Mouse (Mus musculus) embryonic facial prominence, embryonic 13.5 days (tissue): ENCODE data around the gene Gm13290. TPM values are rescaled to one million over a fixed set of nuclear protein-coding genes. Genes with fewer than 3 reads are reported as not detected.
"Not testable (repeated sequence)": the region's sequence is repeated elsewhere in the genome, so short reads cannot be mapped to it uniquely, and the experiment has no call there.

ENCODE experiments used
- ATAC-seq: fragments of 200-750 bp; cut with Nextera tagmentation; 2 replicates; pipeline ENCODE4 v1.8.0; 2017; ENCODE audit warnings: low read depth; ENCODE audit not compliant: insufficient number of reproducible peaks, insufficient read depth, low FRiP score, low TSS enrichment
- H3K27ac ChIP-seq: fragments of 300-500 bp; sonication (generic); 2 replicates; pipeline ENCODE4 v1.5.1; 2015; ENCODE audit warnings: moderate library complexity, mild to moderate bottlenecking, inconsistent platforms
- H3K27me3 ChIP-seq: fragments of 300-500 bp; sonication (generic); 2 replicates; pipeline ENCODE4 v1.6.1; 2015; ENCODE audit warnings: mild to moderate bottlenecking, inconsistent platforms
- H3K36me3 ChIP-seq: fragments of 300-500 bp; sonication (generic); 2 replicates; pipeline ENCODE4 v1.6.1; 2015; ENCODE audit warnings: mild to moderate bottlenecking, inconsistent platforms
- H3K4me1 ChIP-seq: fragments of 300-500 bp; sonication (generic); 2 replicates; pipeline ENCODE4 v1.6.1; 2015; ENCODE audit warnings: inconsistent platforms
- H3K4me2 ChIP-seq: fragments of 300-500 bp; sonication (generic); 2 replicates; pipeline ENCODE4 v1.6.1; 2015; ENCODE audit warnings: moderate library complexity, mild to moderate bottlenecking, inconsistent platforms
- H3K4me3 ChIP-seq: fragments of 300-500 bp; sonication (generic); 2 replicates; pipeline ENCODE4 v1.5.1; 2015; ENCODE audit warnings: mild to moderate bottlenecking, inconsistent platforms
- H3K9ac ChIP-seq: fragments of 300-500 bp; sonication (generic); 2 replicates; pipeline ENCODE4 v1.6.1; 2015; ENCODE audit warnings: mild to moderate bottlenecking, inconsistent platforms
- H3K9me3 ChIP-seq: fragments of 300-500 bp; sonication (generic); 2 replicates; pipeline ENCODE4 v1.6.1; 2016; ENCODE audit warnings: inconsistent platforms
- WGBS: fragments of 180-500 bp; shearing (Covaris S2); methylation state at CpG from one replicate; pipeline ENCODE4 v1.1.7; 2015; ENCODE audit warnings: mixed read lengths; 5-methylcytosine and 5-hydroxymethylcytosine counted together
- polyA plus RNA-seq: library from polyadenylated mRNA; unstranded; fragments of >200 nt; fragmentation: Nextera tagmentation; extraction: Ambion mirVana; gene quantifications from 2 replicates; pipeline ENCODE4 v1.2.1, GENCODE M21; 2015

Gm13290 gene
- polyA plus RNA-seq, 1 experiment from 2014 or later: 0.46 TPM

DNA sequence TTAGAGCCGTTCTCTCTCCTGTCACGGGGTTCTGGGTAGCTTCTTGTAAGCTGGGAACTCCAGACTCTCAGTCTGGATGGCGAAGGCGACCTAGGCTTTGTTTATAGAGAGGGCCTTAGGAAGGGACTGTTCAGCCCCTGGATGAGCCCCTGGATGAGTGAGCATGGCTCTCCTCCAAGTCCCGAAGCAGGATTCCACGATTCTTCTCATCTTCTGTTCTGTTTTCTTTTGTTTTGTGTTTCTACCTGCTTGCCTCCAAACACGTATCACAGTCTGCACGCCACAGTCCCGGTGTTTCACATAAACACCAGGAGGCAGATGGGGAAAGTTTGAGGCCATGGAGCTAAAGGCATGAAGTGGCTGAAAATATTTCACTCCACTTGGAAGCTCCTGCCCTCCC lies 14.9 kb upstream of the Gm13290 start:
- not testable (repeated sequence) for H3K4me3 ChIP-seq, H3K4me2 ChIP-seq, ATAC-seq, H3K9me3 ChIP-seq, H3K36me3 ChIP-seq, H3K4me1 ChIP-seq, H3K27me3 ChIP-seq, H3K9ac ChIP-seq, H3K27ac ChIP-seq
- WGBS: 82% methylated on average over 9 of the region's 9 CpGs

DNA sequence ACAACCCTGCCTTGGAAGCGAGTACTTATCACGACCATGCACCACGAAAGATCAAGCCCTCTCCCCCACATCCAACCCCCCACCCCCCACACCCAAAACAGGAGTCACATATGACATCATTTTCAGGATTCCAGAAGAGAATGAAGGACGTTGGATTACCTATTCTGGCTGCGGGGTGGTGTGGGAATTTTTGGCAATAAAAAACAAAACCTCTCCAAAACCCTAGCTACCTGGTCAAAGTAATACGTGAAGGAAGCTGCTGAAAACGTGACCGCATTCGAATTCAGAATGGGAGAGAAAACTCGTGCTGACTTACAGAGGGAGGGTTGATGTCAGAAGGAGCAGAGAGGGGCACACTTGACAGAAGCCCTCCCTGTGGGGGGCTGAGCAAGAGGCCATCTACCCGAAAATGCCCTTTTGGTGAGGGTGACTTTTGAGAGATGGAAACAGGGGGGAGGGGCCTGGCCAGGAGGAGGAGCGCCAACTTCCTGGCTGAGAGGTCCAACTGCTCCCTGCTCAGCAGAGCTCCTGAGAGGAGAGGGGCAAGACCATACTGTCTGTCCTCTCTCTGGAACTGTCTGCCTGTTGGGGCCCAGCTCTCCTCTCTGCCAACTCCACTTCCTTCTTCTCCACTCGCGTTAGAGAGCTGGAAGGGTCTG lies 13.9 kb upstream of the Gm13290 start, which contains the start of gene Gm13283:
Gene Gm13283 (plus strand): TSS at position 510 of the 659 bp plus-strand sequence.
- H3K9me3 ChIP-seq, ATAC-seq, H3K36me3 ChIP-seq, H3K27me3 ChIP-seq, H3K4me1 ChIP-seq: not testable (repeated sequence)
- Histone ChIP-seq H3K4me2 (peak within 1 kb of the TSS; percentile 60), H3K9ac (peak within 1 kb of the TSS; percentile 61; the same call in 1 of the 2 replicates), H3K27ac (peak within 1 kb of the TSS; percentile 68), H3K4me3 (peak within 1 kb of the TSS; percentile 45)
- 20% methylated on average over 9 of the region's 14 CpGs for WGBS

DNA sequence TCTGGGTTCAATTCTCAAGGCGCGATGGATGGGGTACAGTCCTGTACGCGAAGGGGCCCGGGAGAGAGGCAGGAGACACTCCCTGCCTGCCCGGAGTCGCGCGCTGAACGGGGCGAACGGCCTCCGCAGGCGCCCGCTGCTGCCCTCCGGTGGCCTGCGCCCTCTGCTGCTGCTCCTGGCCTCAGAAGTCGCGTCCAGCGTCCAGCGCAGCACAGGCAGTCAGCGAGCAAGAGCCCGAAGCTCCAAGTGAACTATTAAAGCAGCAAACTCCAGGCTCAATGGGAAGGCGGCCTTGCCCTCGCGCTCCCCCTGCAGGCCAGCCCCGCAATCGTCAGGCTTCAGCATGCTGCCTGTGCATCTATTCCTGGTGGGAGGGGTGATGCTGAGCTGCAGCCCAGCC lies 13.2 kb upstream of the Gm13290 start:
- peak overlapping the region; percentile 68 for H3K27ac ChIP-seq
- H3K4me1 ChIP-seq, H3K9me3 ChIP-seq, H3K36me3 ChIP-seq, ATAC-seq, H3K27me3 ChIP-seq: not testable (repeated sequence)
- peak overlapping the region; percentile 60 for H3K4me2 ChIP-seq
- under 1% methylated on average over 26 of the region's 28 CpGs for WGBS
- H3K4me3 ChIP-seq: peak overlapping the region; percentile 45
- peak overlapping the region; percentile 61; the same call in 1 of the 2 replicates for H3K9ac ChIP-seq

DNA sequence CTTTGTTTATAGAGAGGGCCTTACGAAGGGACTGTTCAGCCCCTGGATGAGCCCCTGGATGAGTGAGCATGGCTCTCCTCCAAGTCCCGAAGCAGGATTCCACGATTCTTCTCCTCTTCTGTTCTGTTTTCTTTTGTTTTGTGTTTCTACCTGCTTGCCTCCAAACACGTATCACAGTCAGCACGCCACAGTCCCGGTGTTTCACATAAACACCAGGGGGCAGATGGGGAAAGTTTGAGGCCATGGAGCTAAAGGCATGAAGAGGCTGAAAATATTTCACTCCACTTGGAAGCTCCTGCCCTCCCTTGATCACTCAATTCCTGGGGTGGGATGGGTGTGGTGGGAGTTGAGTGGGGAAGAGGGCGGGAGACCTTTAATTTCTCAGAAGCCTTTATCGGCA lies 11.9 kb upstream of the Gm13290 start:
- not testable (repeated sequence) for H3K27ac ChIP-seq, H3K9me3 ChIP-seq, H3K4me1 ChIP-seq, H3K4me3 ChIP-seq, H3K9ac ChIP-seq, H3K36me3 ChIP-seq, H3K4me2 ChIP-seq, ATAC-seq, H3K27me3 ChIP-seq
- 76% methylated on average over 6 of the region's 8 CpGs for WGBS

DNA sequence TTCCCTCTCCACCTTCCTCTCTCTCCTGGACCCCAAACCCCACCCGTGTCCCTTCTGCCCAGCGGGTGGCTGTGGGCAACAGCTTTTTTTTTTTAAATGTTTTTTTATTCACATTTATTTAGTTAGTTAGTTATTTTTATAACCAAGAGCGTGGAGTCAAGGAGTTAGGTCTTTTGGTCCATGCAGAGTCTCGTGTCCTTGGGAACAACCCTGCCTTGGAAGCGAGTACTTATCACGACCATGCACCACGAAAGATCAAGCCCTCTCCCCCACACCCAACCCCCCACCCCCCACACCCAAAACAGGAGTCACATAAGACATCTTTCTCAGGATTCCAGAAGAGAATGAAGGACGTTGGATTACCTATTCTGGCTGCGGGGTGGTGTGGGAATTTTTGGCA lies 11.3 kb upstream of the Gm13290 start:
- not testable (repeated sequence) for H3K9ac ChIP-seq, H3K27ac ChIP-seq, H3K36me3 ChIP-seq, H3K4me3 ChIP-seq, H3K27me3 ChIP-seq, ATAC-seq, H3K9me3 ChIP-seq, H3K4me1 ChIP-seq
- 48% methylated on average over 9 of the region's 9 CpGs for WGBS
- H3K4me2 ChIP-seq: peak overlapping the region; percentile 51; the same call in 1 of the 2 replicates

DNA sequence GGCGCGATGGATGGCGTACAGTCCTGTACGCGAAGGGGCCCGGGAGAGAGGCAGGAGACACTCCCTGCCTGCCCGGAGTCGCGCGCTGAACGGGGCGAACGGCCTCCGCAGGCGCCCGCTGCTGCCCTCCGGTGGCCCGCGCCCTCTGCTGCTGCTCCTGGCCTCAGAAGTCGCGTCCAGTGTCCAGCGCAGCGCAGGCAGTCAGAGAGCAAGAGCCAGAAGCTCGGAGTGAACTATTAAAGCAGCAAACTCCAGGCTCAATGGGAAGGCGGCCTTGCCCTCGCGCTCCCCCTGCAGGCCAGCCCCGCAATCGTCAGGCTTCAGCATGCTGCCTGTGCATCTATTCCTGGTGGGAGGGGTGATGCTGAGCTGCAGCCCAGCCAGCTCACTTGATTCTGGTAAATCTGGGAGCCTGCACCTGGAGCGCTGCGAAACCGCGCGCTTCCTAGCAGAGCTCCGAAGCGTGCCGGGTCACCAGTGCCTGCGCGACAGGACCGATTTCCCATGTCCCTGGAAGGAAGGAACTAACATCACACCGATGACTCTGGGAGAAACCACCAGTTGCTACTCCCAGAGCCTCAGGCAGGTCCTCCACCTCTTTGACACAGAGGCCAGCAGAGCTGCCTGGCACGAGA lies 10.1 kb upstream of the Gm13290 start:
- Histone ChIP-seq H3K4me3 (peak overlapping the region; percentile 45), H3K9ac (peak overlapping the region; percentile 67), H3K27ac (peak overlapping the region; percentile 64; the same call in 1 of the 2 replicates), H3K4me2 (peak overlapping the region; percentile 57)
- not testable (repeated sequence) for ATAC-seq, H3K4me1 ChIP-seq, H3K9me3 ChIP-seq, H3K27me3 ChIP-seq, H3K36me3 ChIP-seq
- WGBS: 5% methylated on average over 29 of the region's 42 CpGs

DNA sequence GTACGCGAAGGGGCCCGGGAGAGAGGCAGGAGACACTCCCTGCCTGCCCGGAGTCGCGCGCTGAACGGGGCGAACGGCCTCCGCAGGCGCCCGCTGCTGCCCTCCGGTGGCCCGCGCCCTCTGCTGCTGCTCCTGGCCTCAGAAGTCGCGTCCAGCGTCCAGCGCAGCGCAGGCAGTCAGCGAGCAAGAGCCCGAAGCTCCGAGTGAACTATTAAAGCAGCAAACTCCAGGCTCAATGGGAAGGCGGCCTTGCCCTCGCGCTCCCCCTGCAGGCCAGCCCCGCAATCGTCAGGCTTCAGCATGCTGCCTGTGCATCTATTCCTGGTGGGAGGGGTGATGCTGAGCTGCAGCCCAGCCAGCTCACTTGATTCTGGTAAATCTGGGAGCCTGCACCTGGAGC lies 3.0 kb downstream of the Gm13290 start, which contains the start of gene Gm13289:
Gene Gm13289 (plus strand): TSS at position 301 of the 400 bp plus-strand sequence.
- WGBS: no CpG with 5 or more reads among the region's 29 CpGs
- not testable (repeated sequence) for H3K9ac ChIP-seq, ATAC-seq, H3K4me3 ChIP-seq, H3K27ac ChIP-seq, H3K27me3 ChIP-seq, H3K4me1 ChIP-seq, H3K36me3 ChIP-seq, H3K9me3 ChIP-seq, H3K4me2 ChIP-seq

DNA sequence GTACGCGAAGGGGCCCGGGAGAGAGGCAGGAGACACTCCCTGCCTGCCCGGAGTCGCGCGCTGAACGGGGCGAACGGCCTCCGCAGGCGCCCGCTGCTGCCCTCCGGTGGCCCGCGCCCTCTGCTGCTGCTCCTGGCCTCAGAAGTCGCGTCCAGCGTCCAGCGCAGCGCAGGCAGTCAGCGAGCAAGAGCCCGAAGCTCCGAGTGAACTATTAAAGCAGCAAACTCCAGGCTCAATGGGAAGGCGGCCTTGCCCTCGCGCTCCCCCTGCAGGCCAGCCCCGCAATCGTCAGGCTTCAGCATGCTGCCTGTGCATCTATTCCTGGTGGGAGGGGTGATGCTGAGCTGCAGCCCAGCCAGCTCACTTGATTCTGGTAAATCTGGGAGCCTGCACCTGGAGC lies 5.9 kb downstream of the Gm13290 start, which contains the start of gene Gm13272:
Gene Gm13272 (plus strand): TSS at position 301 of the 400 bp plus-strand sequence.
- H3K9me3 ChIP-seq, H3K4me1 ChIP-seq, H3K9ac ChIP-seq, H3K27me3 ChIP-seq, H3K4me2 ChIP-seq, ATAC-seq, H3K4me3 ChIP-seq, H3K36me3 ChIP-seq, H3K27ac ChIP-seq: not testable (repeated sequence)
- WGBS: no CpG with 5 or more reads among the region's 29 CpGs

DNA sequence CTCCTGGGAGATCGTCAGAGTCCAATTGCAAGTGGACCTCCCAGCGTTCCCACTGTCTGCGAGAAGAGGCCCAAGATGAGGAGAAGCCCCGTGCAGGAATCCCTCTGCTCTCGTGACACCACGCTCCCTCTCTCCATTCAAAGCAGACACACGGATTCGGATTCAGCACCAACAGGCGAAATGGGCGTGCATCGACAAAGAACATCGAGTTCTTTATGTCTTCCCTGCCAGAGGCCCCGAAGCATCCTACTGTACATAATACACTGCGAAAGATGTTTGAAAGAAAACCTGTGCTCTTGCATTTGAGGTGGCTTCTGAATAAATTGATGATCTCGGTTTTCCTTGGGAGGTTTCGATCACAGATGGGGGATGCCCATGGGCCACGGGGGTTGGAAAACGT lies 6.7 kb downstream of the Gm13290 start:
- not testable (repeated sequence) for H3K4me2 ChIP-seq, ATAC-seq
- WGBS: 41% methylated on average over 16 of the region's 18 CpGs

DNA sequence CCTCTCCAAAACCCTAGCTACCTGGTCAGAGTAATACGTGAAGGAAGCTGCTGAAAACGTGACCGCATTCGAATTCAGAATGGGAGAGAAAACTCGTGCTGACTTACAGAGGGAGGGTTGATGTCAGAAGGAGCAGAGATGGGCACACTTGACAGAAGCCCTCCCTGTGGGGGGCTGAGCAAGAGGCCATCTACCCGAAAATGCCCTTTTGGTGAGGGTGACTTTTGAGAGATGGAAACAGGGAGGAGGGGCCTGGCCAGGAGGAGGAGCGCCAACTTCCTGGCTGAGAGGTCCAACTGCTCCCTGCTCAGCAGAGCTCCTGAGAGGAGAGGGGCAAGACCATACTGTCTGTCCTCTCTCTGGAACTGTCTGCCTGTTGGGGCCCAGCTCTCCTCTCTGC lies 8.2 kb downstream of the Gm13290 start, which contains the start of gene Ifnz:
Gene Ifnz (plus strand): TSS at position 301 of the 400 bp plus-strand sequence.
- H3K4me1 ChIP-seq, H3K27me3 ChIP-seq, H3K36me3 ChIP-seq, ATAC-seq, H3K27ac ChIP-seq, H3K9me3 ChIP-seq: not testable (repeated sequence)
- H3K9ac ChIP-seq: 0 out of 2 replicates have a peak within 1 kb of the TSS, but pooled peaks have one; percentile 21
- 15% methylated on average over 5 of the region's 7 CpGs for WGBS
- H3K4me2 ChIP-seq: peak within 1 kb of the TSS; percentile 47
- peak within 1 kb of the TSS; percentile 30 for H3K4me3 ChIP-seq

More for the DNA sequence above, 6.7 kb downstream of the Gm13290 start:
- H3K4me1 ChIP-seq, H3K27me3 ChIP-seq, H3K4me3 ChIP-seq, H3K9ac ChIP-seq, H3K9me3 ChIP-seq, H3K36me3 ChIP-seq, H3K27ac ChIP-seq: not testable (repeated sequence)

DNA sequence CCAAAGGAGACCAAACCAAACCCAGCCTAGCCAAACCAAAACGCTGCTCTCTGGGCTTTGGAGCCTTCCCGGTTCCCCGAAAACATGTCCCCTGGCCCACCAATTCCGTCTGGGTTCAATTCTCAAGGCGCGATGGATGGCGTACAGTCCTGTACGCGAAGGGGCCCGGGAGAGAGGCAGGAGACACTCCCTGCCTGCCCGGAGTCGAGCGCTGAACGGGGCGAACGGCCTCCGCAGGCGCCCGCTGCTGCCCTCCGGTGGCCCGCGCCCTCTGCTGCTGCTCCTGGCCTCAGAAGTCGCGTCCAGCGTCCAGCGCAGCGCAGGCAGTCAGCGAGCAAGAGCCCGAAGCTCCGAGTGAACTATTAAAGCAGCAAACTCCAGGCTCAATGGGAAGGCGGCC lies 8.7 kb downstream of the Gm13290 start:
- WGBS: 0% methylated on average over 14 of the region's 31 CpGs
- ATAC-seq: not testable (repeated sequence)
- H3K4me2 ChIP-seq: peak overlapping the region; percentile 47

DNA sequence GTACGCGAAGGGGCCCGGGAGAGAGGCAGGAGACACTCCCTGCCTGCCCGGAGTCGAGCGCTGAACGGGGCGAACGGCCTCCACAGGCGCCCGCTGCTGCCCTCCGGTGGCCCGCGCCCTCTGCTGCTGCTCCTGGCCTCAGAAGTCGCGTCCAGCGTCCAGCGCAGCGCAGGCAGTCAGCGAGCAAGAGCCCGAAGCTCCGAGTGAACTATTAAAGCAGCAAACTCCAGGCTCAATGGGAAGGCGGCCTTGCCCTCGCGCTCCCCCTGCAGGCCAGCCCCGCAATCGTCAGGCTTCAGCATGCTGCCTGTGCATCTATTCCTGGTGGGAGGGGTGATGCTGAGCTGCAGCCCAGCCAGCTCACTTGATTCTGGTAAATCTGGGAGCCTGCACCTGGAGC lies 11.8 kb downstream of the Gm13290 start, which contains the start of gene Gm13276:
Gene Gm13276 (plus strand): TSS at position 301 of the 400 bp plus-strand sequence.
- not testable (repeated sequence) for ATAC-seq, H3K9ac ChIP-seq, H3K4me3 ChIP-seq, H3K36me3 ChIP-seq, H3K4me1 ChIP-seq, H3K9me3 ChIP-seq, H3K27ac ChIP-seq, H3K4me2 ChIP-seq, H3K27me3 ChIP-seq
- WGBS: no CpG with 5 or more reads among the region's 27 CpGs

More for the DNA sequence above, 8.7 kb downstream of the Gm13290 start:
- not testable (repeated sequence) for H3K27me3 ChIP-seq, H3K9me3 ChIP-seq, H3K36me3 ChIP-seq, H3K4me1 ChIP-seq, H3K27ac ChIP-seq
- H3K9ac ChIP-seq: 0 out of 2 replicates have a peak overlapping the region, but pooled peaks have one; percentile 21
- H3K4me3 ChIP-seq: peak overlapping the region; percentile 30
